Comparison of ENCODE assay signal across 9 mouse cellular contexts in genomic region chr7:99432248-99432647, GRCm38 (mm10). TPM values are rescaled to one million over a fixed set of nuclear protein-coding genes. Genes with fewer than 3 reads are reported as not detected.
DNase-seq lines count a peak whose midpoint lies in the region; ATAC-seq and TF ChIP-seq lines count a peak whose summit lies in the region.
"Had no signal": no experiment of that assay in that cellular context is flagged by ENCODE, and none has a peak within 500 bp of the region (broad histone marks: within the 10 kb centered on the region; RNA-seq: fewer than 3 reads in every experiment).

No protein-coding gene starts in this region.

- peak; percentile 69 for DNase-seq in CD4-positive, CD25-positive, alpha-beta regulatory T cell, adult 2 months (ENCODE audit: low read depth, low spot score)
- DNase-seq in brain, embryonic 14.5 days (ENCODE audit: low read depth): peak; percentile 90
- DNase-seq in heart, postnatal 10 days: peak; percentile 62 to 71
- DNase-seq in lung, postnatal 14 days: peak; percentile 33
- DNase-seq in telencephalon, adult 2 months (ENCODE audit: low read depth, low spot score): peak; percentile 73
- no peak for DNase-seq in B cell, adult 2 months
- no peak for DNase-seq in urinary bladder, postnatal 36 days (ENCODE audit: low spot score in 2 of 2)

- intact Hi-C loops in heart, postnatal 10 days (cut with DNase I): no loop called here

- TF ChIP-seq CTCF in brain, embryonic 14.5 days (IDR thresholded peaks at IDR 0.05; ENCODE audit: borderline replicate concordance, extremely low read depth, insufficient read depth, insufficient read length): no peak

- no peak for ATAC-seq in megakaryocyte-erythroid progenitor cell, adult 5-6 weeks (replicated peaks; ENCODE audit: low FRiP score, low TSS enrichment, poor library complexity, severe bottlenecking)

- no peak for TF ChIP-seq POLR2A in brain, embryonic 14.5 days (IDR thresholded peaks at IDR 0.05; ENCODE audit: borderline replicate concordance, extremely low read depth, insufficient read depth, insufficient read length, poor library complexity, severe bottlenecking)

RNA-seq across cellular contexts. Expression of gene Klhl35, which starts 33.6 kb away (rescaled TPM):
- 13.2 and 17.9 TPM in 2 replicates for polyA plus RNA-seq in brain, embryonic 14.5 days (2012; rRNA removed)
- under 1 TPM; 0.35 to 0.62 TPM for total RNA-seq in heart, postnatal 10 days (2021)
- total RNA-seq in megakaryocyte-erythroid progenitor cell, adult 5-6 weeks (2014; fragmentation: Nextera tagmentation): 2.1 TPM in 1 of 2 replicates, not detected in the other
- 0.65 TPM in 1 of 2 replicates, not detected in the other for total RNA-seq in megakaryocyte-erythroid progenitor cell, adult 5-6 weeks (2017)
- total RNA-seq: liver, adult 2 months had no signal

RNA-seq across cellular contexts. Expression of gene Gdpd5, which starts 51.0 kb away (rescaled TPM):
- polyA plus RNA-seq in brain, embryonic 14.5 days (2012; rRNA removed): 56.3 and 70.2 TPM in 2 replicates
- total RNA-seq in heart, postnatal 10 days (2021): 10 to 100 TPM; 40.9 to 43.1 TPM
- total RNA-seq in megakaryocyte-erythroid progenitor cell, adult 5-6 weeks (2014; fragmentation: Nextera tagmentation): 0.30 TPM in 1 of 2 replicates, not detected in the other
- total RNA-seq in megakaryocyte-erythroid progenitor cell, adult 5-6 weeks (2017): 0.14 TPM in 1 of 2 replicates, not detected in the other

RNA-seq across cellular contexts. Expression of gene Rps3, which starts 51.3 kb away (rescaled TPM):
- polyA plus RNA-seq in brain, embryonic 14.5 days (2012; rRNA removed): 722 and 820 TPM in 2 replicates
- total RNA-seq in heart, postnatal 10 days (2021): 100 to 1,000 TPM; 380 to 408 TPM
- total RNA-seq in megakaryocyte-erythroid progenitor cell, adult 5-6 weeks (2014; fragmentation: Nextera tagmentation): 1,003 and 1,349 TPM in 2 replicates
- total RNA-seq in megakaryocyte-erythroid progenitor cell, adult 5-6 weeks (2017): 1,982 and 2,496 TPM in 2 replicates

Comparison
In these comparisons a context has a peak if more than half of its experiments do, and no peak if none do; other contexts are left out.
1. DNase-seq: peak in CD4-positive, CD25-positive, alpha-beta regulatory T cell, adult 2 months (single experiment), brain, embryonic 14.5 days (single experiment), heart, postnatal 10 days (2 of 2), lung, postnatal 14 days (single experiment) and telencephalon, adult 2 months (single experiment); none in B cell, adult 2 months (0 of 2) and urinary bladder, postnatal 36 days (0 of 2).
2. RNA of gene Gdpd5, which starts 51.0 kb away (total RNA-seq): 40.9 to 43.1 TPM in heart, postnatal 10 days; 0.14 to 0.30 TPM in megakaryocyte-erythroid progenitor cell, adult 5-6 weeks; every median in the first group is over 10 times any median in the second.